Mouse (Mus musculus): ENCODE data around the gene Mboat2. TPM values are rescaled to one million over a fixed set of nuclear protein-coding genes. Genes with fewer than 3 reads are reported as not detected.

Mboat2 gene
- polyA plus RNA-seq (2014; fragmentation: Nextera tagmentation; extraction: Ambion mirVana), result 49.0 and 56.6 TPM in 2 replicates

DNA sequence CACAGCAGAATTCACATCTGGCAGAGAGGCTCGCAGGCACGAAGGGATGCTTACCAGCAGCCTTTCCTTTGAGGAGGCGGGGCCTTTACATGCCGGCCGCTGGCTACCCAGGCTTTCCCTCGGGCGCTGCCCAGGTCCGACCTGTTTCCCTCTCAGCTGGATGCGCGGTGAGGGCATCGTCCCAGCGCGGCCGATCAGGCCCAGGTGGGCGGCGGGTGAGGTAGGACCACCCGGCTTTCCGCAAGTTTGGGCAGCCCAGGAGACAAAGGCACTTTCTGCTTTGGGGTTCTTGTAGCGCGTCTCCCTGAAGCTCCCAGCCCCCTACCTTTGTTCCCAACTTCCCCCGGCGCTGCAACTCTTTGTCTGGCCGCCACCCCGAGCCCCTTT lies at the start of gene Mboat2:
Mboat2 (plus strand) TSS at position 114 of the 387 bp plus-strand sequence.
- Histone ChIP-seq H3K27me3 (ENCODE audit: control insufficient read depth, insufficient read depth, low read length) (no peaks in the 10 kb centered on the region), H3K4me2 (replicated peaks; ENCODE audit: low read depth, low read length) (peak within 1 kb of the TSS; percentile 78), H3K9me3 (ENCODE audit: control insufficient read depth, low read depth, low read length) (no peaks in the 10 kb centered on the region), H3K36me3 (ENCODE audit: control insufficient read depth, insufficient read depth, low read length) (no peaks in the 10 kb centered on the region), H3K4me3 (ENCODE audit: low read depth, low read length) (peak within 1 kb of the TSS; percentile 82), H3K27ac (ENCODE audit: low read length) (peak within 1 kb of the TSS; percentile 92), H3K4me1 (ENCODE audit: control insufficient read depth, insufficient read depth, low read length) (peaks cover 23% of the 10 kb centered on the region; the same call in 1 of the 2 replicates), H3K9ac (replicated peaks; ENCODE audit: low read depth, low read length) (peak within 1 kb of the TSS; percentile 96)
- under 1% methylated on average over 24 of the region's 24 CpGs for WGBS
- ATAC-seq (ENCODE audit: insufficient number of reproducible peaks, insufficient read depth, low FRiP score, low read depth), result peak; percentile 19

DNA sequence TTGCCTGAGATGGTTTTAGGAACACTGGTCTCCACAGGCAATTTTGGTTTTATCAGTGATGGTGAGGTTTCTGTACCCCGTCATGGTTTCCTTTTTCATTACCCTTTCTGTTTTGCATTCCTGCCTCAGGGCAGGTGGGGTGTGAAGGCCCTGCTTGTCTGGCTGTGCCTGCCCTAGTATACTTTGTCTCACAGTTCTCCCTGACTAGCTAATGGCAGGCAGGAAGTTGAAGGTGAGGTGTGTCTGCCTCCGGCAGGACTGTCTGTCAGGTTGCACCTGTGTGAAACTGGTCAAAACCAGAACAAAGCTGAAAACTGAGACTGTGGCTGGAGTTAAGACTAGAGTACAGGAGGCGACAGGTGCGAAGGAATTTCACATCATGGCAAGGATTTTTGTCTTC lies 46.9 kb upstream of the Mboat2 start:
- H3K36me3 ChIP-seq (ENCODE audit: control insufficient read depth, insufficient read depth, low read length), result no peaks in the 10 kb centered on the region
- H3K9me3 ChIP-seq (ENCODE audit: control insufficient read depth, low read depth, low read length), result no peaks in the 10 kb centered on the region
- no peaks in the 10 kb centered on the region for H3K27me3 ChIP-seq (ENCODE audit: control insufficient read depth, insufficient read depth, low read length)
- no peak overlapping the region for H3K27ac ChIP-seq (ENCODE audit: low read length)
- no peak overlapping the region for H3K4me3 ChIP-seq (ENCODE audit: low read depth, low read length)
- 63% methylated on average over 4 of the region's 4 CpGs for WGBS
- H3K4me2 ChIP-seq (replicated peaks; ENCODE audit: low read depth, low read length), result no peak overlapping the region
- no peak for ATAC-seq (ENCODE audit: insufficient number of reproducible peaks, insufficient read depth, low FRiP score, low read depth)
- H3K4me1 ChIP-seq (ENCODE audit: control insufficient read depth, insufficient read depth, low read length), result no peaks in the 10 kb centered on the region
- no peak overlapping the region for H3K9ac ChIP-seq (replicated peaks; ENCODE audit: low read depth, low read length)

DNA sequence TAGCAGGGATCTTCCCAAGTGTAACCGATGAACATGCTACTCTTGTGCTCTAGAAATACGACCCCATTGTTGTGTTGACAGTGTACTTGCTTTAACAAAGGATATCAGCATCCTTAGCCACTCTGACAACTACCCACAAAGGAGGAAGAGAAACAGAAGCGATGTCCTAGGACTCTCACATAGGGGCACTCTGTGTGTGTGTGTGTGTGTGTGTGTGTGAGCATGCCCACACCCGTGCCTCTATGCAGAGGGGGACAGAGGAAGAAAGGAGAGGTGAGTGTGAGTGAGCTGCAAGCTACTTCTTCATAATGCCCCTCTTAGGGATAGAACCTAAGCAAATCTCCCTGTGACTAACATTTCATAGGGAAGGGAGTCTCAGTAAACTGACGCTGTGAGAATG lies 44.8 kb upstream of the Mboat2 start:
- Histone ChIP-seq H3K27me3 (ENCODE audit: control insufficient read depth, insufficient read depth, low read length) (no peaks in the 10 kb centered on the region), H3K27ac (ENCODE audit: low read length) (no peak overlapping the region), H3K4me2 (replicated peaks; ENCODE audit: low read depth, low read length) (no peak overlapping the region), H3K9ac (replicated peaks; ENCODE audit: low read depth, low read length) (no peak overlapping the region), H3K36me3 (ENCODE audit: control insufficient read depth, insufficient read depth, low read length) (no peaks in the 10 kb centered on the region), H3K4me1 (ENCODE audit: control insufficient read depth, insufficient read depth, low read length) (no peaks in the 10 kb centered on the region), H3K9me3 (ENCODE audit: control insufficient read depth, low read depth, low read length) (no peaks in the 10 kb centered on the region), H3K4me3 (ENCODE audit: low read depth, low read length) (no peak overlapping the region)
- no peak for ATAC-seq (ENCODE audit: insufficient number of reproducible peaks, insufficient read depth, low FRiP score, low read depth)
- WGBS, result 71% methylated on average over 5 of the region's 5 CpGs

DNA sequence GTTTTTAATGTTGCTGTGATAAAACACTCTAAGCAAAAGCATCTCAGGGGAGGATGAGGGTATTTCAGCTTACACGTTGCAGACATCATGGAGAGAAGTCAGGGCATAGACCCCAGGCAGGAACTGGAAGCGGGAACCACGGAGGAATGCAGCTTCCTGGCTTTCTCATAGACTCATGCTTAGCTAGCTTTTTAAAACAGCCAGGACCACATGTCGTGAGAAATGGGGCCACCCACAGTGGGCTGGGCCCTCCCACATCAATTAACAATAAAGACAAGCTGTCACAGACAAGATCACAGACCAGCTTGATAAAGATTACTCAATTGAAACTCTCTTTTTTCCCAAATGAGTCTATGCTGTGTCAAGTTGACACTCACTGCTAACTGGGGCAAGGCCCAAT lies 44.4 kb upstream of the Mboat2 start:
- WGBS, result 30% methylated on average over 4 of the region's 4 CpGs
- ATAC-seq (ENCODE audit: insufficient number of reproducible peaks, insufficient read depth, low FRiP score, low read depth), result no peak
- Histone ChIP-seq H3K4me3 (ENCODE audit: low read depth, low read length) (no peak overlapping the region), H3K4me1 (ENCODE audit: control insufficient read depth, insufficient read depth, low read length) (no peaks in the 10 kb centered on the region), H3K27me3 (ENCODE audit: control insufficient read depth, insufficient read depth, low read length) (no peaks in the 10 kb centered on the region), H3K4me2 (replicated peaks; ENCODE audit: low read depth, low read length) (no peak overlapping the region), H3K36me3 (ENCODE audit: control insufficient read depth, insufficient read depth, low read length) (no peaks in the 10 kb centered on the region), H3K9ac (replicated peaks; ENCODE audit: low read depth, low read length) (no peak overlapping the region), H3K9me3 (ENCODE audit: control insufficient read depth, low read depth, low read length) (no peaks in the 10 kb centered on the region), H3K27ac (ENCODE audit: low read length) (no peak overlapping the region)

DNA sequence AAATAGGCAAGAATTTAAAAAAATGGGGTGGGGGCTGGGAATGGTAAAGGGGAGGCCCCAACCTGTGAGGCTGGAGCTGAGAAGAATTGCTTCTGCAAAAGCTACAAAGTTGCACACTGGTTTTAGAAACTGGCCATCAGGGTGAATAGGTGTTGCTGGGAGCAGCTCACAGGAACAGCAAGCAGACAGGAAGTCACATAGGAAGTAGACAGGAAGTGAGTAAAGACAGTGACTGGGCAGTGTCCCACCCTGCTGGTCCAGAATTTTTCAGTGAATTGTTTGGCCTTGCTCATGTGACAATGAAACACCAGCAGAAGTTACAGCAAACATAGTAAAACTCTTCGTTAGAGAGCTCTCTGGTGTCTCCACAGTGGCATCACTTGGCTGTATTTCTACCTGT lies 41.0 kb upstream of the Mboat2 start:
- Histone ChIP-seq H3K36me3 (ENCODE audit: control insufficient read depth, insufficient read depth, low read length) (no peaks in the 10 kb centered on the region), H3K27me3 (ENCODE audit: control insufficient read depth, insufficient read depth, low read length) (no peaks in the 10 kb centered on the region), H3K4me2 (replicated peaks; ENCODE audit: low read depth, low read length) (no peak overlapping the region), H3K9me3 (ENCODE audit: control insufficient read depth, low read depth, low read length) (no peaks in the 10 kb centered on the region), H3K4me3 (ENCODE audit: low read depth, low read length) (no peak overlapping the region), H3K9ac (replicated peaks; ENCODE audit: low read depth, low read length) (no peak overlapping the region), H3K27ac (ENCODE audit: low read length) (no peak overlapping the region), H3K4me1 (ENCODE audit: control insufficient read depth, insufficient read depth, low read length) (no peaks in the 10 kb centered on the region)
- 74% methylated on average over 1 of the region's 1 CpGs for WGBS
- no peak for ATAC-seq (ENCODE audit: insufficient number of reproducible peaks, insufficient read depth, low FRiP score, low read depth)

DNA sequence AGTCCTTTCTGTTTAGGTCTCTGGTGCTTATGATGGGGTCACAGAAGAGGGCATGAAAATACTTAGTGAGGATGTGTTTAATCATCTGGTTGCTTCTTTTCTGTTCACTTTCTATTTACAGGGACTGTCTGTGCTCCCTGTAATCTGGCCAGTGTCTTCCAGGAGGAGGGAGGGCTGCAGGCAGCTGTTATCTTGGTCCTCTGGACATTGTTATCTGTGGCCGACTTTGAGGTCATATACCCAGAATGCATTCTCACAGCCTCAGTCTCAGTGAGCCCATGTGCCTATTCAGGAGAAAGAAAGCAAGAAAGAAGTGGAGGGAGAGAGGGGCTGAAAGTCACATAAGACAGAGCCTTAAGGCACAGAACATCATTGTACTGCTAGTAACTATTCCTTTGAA lies 19.4 kb upstream of the Mboat2 start:
- Histone ChIP-seq H3K27ac (ENCODE audit: low read length) (no peak overlapping the region), H3K36me3 (ENCODE audit: control insufficient read depth, insufficient read depth, low read length) (no peaks in the 10 kb centered on the region), H3K9me3 (ENCODE audit: control insufficient read depth, low read depth, low read length) (peaks cover 4% of the 10 kb centered on the region; the same call in 1 of the 2 replicates), H3K4me1 (ENCODE audit: control insufficient read depth, insufficient read depth, low read length) (0 out of 2 replicates have a peak, but pooled peaks cover 2% of the 10 kb centered on the region), H3K27me3 (ENCODE audit: control insufficient read depth, insufficient read depth, low read length) (no peaks in the 10 kb centered on the region), H3K4me2 (replicated peaks; ENCODE audit: low read depth, low read length) (no peak overlapping the region), H3K9ac (replicated peaks; ENCODE audit: low read depth, low read length) (no peak overlapping the region), H3K4me3 (ENCODE audit: low read depth, low read length) (no peak overlapping the region)
- no peak for ATAC-seq (ENCODE audit: insufficient number of reproducible peaks, insufficient read depth, low FRiP score, low read depth)
- 11% methylated on average over 1 of the region's 1 CpGs for WGBS

DNA sequence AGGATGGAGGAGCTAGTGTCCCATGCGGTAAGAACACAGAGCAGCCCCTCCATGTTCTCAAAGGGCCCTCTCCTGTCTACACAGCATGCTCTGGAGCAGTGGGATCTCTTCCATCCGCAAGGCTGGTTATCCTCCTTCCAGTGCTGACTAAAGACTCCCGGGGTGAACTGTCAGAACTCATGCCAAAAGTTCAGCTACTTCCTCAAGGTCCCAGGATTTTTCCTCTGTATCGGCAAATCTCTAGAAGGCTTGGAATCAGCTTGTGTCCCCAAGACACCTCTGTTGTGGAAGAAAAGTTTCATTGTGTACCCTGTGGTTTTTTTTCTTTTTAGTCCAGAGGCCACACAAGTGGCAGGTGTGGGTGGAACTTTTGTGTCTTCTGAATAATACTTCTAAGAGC lies 18.8 kb upstream of the Mboat2 start:
- H3K4me2 ChIP-seq (replicated peaks; ENCODE audit: low read depth, low read length), result no peak overlapping the region
- no peaks in the 10 kb centered on the region for H3K27me3 ChIP-seq (ENCODE audit: control insufficient read depth, insufficient read depth, low read length)
- WGBS, result 69% methylated on average over 4 of the region's 4 CpGs
- 0 out of 2 replicates have a peak, but pooled peaks cover 2% of the 10 kb centered on the region for H3K4me1 ChIP-seq (ENCODE audit: control insufficient read depth, insufficient read depth, low read length)
- H3K4me3 ChIP-seq (ENCODE audit: low read depth, low read length), result no peak overlapping the region
- ATAC-seq (ENCODE audit: insufficient number of reproducible peaks, insufficient read depth, low FRiP score, low read depth), result no peak
- H3K27ac ChIP-seq (ENCODE audit: low read length), result no peak overlapping the region
- H3K9ac ChIP-seq (replicated peaks; ENCODE audit: low read depth, low read length), result no peak overlapping the region
- peaks cover 4% of the 10 kb centered on the region; the same call in 1 of the 2 replicates for H3K9me3 ChIP-seq (ENCODE audit: control insufficient read depth, low read depth, low read length)
- H3K36me3 ChIP-seq (ENCODE audit: control insufficient read depth, insufficient read depth, low read length), result no peaks in the 10 kb centered on the region

DNA sequence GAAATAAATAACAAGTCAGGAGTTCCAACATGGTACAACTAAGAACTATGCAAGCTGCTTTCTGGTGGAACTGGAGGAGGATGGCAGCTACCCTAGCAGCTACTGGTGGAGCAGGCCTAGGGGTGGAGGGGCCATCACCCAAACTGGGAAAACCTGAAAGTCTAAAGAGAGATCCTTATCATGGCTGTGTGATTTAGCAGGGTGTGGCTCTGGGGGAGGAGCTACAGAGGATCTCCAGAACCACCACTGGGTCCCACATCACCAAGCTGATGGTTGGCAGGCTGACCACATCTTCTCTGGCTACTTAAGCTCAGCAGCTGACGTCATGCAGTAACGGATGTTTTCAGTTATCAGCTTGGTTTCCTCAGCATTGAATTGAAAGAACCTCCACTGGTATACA lies 7.8 kb upstream of the Mboat2 start:
- 65% methylated on average over 2 of the region's 2 CpGs for WGBS
- Histone ChIP-seq H3K9ac (replicated peaks; ENCODE audit: low read depth, low read length) (no peak overlapping the region), H3K9me3 (ENCODE audit: control insufficient read depth, low read depth, low read length) (no peaks in the 10 kb centered on the region), H3K4me3 (ENCODE audit: low read depth, low read length) (no peak overlapping the region), H3K27ac (ENCODE audit: low read length) (no peak overlapping the region), H3K36me3 (ENCODE audit: control insufficient read depth, insufficient read depth, low read length) (no peaks in the 10 kb centered on the region), H3K4me1 (ENCODE audit: control insufficient read depth, insufficient read depth, low read length) (no peaks in the 10 kb centered on the region), H3K4me2 (replicated peaks; ENCODE audit: low read depth, low read length) (no peak overlapping the region), H3K27me3 (ENCODE audit: control insufficient read depth, insufficient read depth, low read length) (no peaks in the 10 kb centered on the region)
- ATAC-seq (ENCODE audit: insufficient number of reproducible peaks, insufficient read depth, low FRiP score, low read depth), result 0 out of 2 replicates have a peak, but pooled peaks have one; percentile 23

DNA sequence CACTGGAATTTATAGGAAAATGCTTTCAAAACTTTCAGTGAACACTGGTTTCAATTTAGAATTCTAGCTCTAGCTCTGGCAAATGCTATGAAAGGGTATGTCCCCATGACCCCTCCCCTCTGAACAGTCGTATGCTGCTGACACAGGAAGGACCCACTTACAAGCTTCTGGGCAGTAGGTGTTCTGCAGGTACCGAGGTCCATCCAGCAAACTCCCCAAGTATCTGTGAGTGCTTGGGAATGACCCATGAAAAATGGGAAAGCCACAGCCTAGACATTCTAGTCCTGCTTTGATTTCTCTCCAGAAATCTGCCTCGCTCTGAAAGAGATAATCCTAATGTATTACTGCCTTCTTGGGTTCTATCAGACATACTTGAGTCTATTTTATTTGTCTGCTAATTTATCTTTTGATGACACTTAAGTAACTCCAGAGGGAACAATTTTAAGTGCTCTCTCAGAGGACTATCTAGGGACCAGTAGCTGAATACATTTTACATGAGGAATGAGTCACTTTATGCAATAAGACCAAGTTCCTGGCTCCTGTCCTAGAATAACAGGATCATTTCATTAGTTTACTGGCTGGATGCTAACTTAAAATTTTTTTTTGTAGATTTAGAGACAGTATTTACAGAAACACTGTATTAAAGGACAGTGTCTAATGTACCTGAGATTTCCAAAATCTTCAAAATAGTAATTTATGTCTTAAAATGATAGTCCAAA lies 6.9 kb upstream of the Mboat2 start:
- Histone ChIP-seq H3K4me2 (replicated peaks; ENCODE audit: low read depth, low read length) (no peak overlapping the region), H3K27ac (ENCODE audit: low read length) (no peak overlapping the region), H3K9ac (replicated peaks; ENCODE audit: low read depth, low read length) (no peak overlapping the region), H3K27me3 (ENCODE audit: control insufficient read depth, insufficient read depth, low read length) (no peaks in the 10 kb centered on the region), H3K4me1 (ENCODE audit: control insufficient read depth, insufficient read depth, low read length) (no peaks in the 10 kb centered on the region), H3K36me3 (ENCODE audit: control insufficient read depth, insufficient read depth, low read length) (no peaks in the 10 kb centered on the region), H3K4me3 (ENCODE audit: low read depth, low read length) (no peak overlapping the region), H3K9me3 (ENCODE audit: control insufficient read depth, low read depth, low read length) (no peaks in the 10 kb centered on the region)
- no peak for ATAC-seq (ENCODE audit: insufficient number of reproducible peaks, insufficient read depth, low FRiP score, low read depth)
- WGBS, result 58% methylated on average over 3 of the region's 3 CpGs

All from stomach, embryonic 14.5 days (tissue).